Mouse (Mus musculus) megakaryocyte, embryonic 14.5 days (primary cell): ENCODE measurements at regions not wholly inside any gene's neighbourhood (a gene's known extent, or its start where the extent isn't known, plus 50 kb on each side); places are given as distances from the start of the nearest gene placed in this dataset.

Experiments used
- FLI1 ChIP-seq: IDR thresholded peaks from 2 replicates; pipeline ENCODE4 v1.6.1; 2012; ENCODE audit warnings: low read length, inconsistent platforms, mixed read lengths
- GATA1 ChIP-seq: IDR thresholded peaks from 3 replicates; pipeline ENCODE4 v1.6.1; 2012; ENCODE audit warnings: mixed read lengths, low read length, inconsistent platforms, borderline replicate concordance

DNA sequence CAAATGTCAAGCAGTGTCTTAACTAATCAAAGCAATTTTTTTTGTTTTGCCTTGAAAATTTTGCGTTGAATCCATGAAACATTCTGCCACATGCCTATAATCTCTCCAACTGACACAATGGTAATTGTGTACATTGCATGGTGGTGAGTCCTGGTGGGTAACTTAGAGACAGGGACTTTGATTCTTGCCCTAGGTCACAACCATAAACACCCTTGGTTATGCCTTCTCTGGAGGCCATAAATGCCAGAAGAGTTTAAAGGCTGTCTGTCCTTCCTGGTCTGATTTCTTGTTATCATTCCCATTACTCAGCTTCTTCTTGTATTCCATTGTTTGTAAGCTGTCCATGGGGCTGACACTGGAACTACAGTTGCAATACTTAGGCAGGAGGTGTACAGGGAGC, 179.6 kb upstream of the Cxadr start:
- TF ChIP-seq GATA1 = no peak
- no peak for TF ChIP-seq FLI1
